Mouse (Mus musculus): ENCODE results near the gene Methig1.
"Not testable (repeated sequence)": the region's sequence is repeated elsewhere in the genome, so short reads cannot be mapped to it uniquely, and the experiment has no call there.

Gene Methig1

GRCm38 (mm10) chr15:100337847-100338246 lies 15.1 kb upstream of the Methig1 start:
- DNase-seq (ENCODE audit: low spot score in 2 of 2) = peak in 1 of 2 experiments; percentile 21

GRCm38 (mm10) chr15:100341314-100341980 lies 11.5 kb upstream of the Methig1 start:
- DNase-seq (ENCODE audit: low spot score in 2 of 2) = not testable (repeated sequence)

- no peak for DNase-seq (ENCODE audit: low spot score in 2 of 2)
Observed at GRCm38 (mm10) chr15:100345484-100345883, 7.5 kb upstream of the Methig1 start.

DNA sequence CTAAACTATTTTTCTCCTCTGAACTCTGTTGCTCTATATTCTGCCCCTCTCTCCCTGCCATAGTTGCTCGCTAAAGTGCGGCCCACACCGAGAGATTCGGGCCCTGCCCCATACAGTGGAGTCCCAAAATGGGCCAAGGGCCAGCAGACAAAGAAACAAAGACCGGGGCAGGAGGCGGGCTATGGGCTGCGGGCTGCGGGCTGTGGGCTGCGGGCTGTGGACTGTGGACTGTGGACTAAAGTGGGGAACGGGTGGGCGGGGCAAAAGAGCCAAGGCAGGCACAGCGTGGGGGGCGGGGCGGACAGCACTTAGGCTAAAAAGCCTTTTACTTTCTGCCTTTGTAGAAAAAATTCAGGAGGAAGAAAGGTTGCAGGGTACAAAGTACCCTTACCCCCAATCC lies 6.2 kb upstream of the Methig1 start:
- DNase-seq (ENCODE audit: low spot score in 2 of 2) = no peak

DNA sequence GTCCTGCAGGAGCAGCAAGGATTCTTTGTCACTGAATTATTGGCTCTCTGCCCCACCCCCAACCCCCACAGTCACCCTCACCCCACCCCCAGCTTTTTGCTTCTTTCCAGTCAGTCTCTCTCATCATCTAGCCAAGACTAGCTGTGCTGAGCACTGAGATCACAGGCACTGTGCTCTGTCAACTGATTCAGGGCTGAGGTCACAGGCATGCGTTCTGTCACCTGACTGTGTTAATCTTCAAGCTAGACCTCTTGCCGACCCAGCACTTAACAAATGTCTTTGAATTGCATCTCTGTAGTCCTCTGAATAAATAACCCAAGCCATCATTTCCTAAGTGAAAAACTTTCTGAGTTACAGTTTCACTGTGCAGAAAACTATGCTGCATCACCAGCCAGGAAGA lies 3.5 kb upstream of the Methig1 start:
- DNase-seq (ENCODE audit: low spot score in 2 of 2) = no peak

- no peak for DNase-seq (ENCODE audit: low spot score in 2 of 2)
Observed at GRCm38 (mm10) chr15:100351501-100352060, 1.4 kb upstream of the Methig1 start.

DNA sequence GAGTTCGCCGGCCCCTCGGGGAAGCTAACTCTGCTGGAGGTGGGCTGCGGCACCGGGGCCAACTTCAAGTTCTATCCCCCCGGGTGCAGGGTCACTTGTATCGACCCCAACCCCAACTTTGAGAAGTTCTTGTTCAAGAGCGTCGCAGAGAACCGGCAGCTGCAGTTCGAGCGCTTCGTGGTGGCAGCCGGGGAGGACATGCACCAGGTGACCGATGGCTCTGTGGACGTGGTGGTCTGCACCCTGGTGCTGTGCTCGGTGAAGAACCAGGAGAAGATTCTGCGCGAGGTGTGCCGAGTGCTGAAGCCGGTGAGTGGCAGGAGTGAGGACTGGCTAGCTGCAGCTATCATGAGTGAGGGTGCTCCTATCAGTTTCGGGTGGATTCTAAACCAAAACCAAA lies 450 bp downstream of the Methig1 start:
- not testable (repeated sequence) for DNase-seq (ENCODE audit: low spot score in 2 of 2)

DNA sequence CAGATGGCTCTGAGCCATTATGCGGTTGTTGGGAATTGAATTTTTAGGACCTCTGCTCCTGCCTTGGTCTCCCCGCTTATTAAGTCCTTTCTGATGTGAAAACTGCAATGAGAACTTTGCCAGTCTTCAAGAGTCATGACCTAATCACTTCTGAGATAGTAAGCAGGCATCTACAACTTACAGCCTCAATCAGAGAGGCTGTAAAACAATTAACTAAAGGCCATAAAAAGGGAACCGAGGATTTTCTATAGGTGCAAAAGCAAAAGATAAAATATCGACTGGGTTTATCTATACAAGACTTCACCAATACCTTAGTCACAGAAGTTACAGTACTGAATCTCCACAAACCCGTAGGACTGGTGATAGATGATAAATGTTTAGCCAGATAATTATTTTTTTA lies 2.9 kb downstream of the Methig1 start:
- DNase-seq (ENCODE audit: low spot score in 2 of 2) = no peak

DNA sequence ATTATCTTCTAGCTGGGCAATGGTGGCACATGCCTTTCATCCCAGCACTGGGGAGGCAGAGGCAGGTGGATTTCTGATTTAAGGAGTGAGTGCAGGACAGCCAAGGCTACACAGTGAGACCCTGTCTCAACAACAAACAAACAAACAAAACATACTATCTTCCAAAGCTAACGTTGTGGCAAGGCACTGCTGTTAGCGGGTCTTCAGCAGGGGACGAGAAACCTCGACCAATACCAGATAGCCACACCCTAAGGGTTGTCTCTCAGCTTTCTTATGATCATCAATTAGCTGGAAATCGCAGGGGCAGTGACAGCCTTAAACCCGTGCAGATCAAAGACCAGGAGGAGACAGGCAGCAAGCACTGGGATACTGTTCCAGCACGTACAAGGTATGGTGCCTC lies 11.3 kb downstream of the Methig1 start, which contains the start of gene Higd1c:
Higd1c (plus strand) TSS at position 301 of the 400 bp plus-strand sequence.
- DNase-seq (ENCODE audit: low spot score in 2 of 2) = no peak

DNA sequence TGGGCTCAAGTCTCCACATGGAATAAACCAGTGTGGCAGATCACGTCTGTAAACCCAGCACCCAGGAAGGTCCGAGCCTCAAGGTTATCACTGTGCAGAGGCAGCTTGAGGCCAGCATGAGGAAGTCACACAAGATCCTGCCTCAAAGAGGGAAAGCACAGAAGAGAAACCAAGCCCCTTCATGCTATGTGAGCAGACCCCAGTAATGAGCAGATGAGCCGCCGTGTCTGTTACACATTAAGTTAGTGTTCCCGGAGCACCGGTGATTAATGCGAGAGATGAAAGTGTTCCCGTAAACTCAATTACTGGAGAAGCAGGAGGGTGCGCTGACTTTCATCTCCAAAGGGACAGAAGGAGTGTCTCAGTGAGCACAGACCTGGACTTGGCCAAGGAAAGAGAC lies 13.0 kb downstream of the Methig1 start:
- DNase-seq (ENCODE audit: low spot score in 2 of 2) = not testable (repeated sequence)

GRCm38 (mm10) chr15:100367119-100367518 lies 14.2 kb downstream of the Methig1 start:
- no peak for DNase-seq (ENCODE audit: low spot score in 2 of 2)

GRCm38 (mm10) chr15:100375066-100375465 lies 22.1 kb downstream of the Methig1 start:
- DNase-seq (ENCODE audit: low spot score in 2 of 2) = peak; percentile 27 to 54

GRCm38 (mm10) chr15:100377847-100378505 lies 25.0 kb downstream of the Methig1 start:
- DNase-seq (ENCODE audit: low spot score in 2 of 2) = not testable (repeated sequence)

- no peak for DNase-seq (ENCODE audit: low spot score in 2 of 2)
Observed at GRCm38 (mm10) chr15:100379658-100380057, 26.7 kb downstream of the Methig1 start.

GRCm38 (mm10) chr15:100380104-100380503 lies 27.2 kb downstream of the Methig1 start:
- DNase-seq (ENCODE audit: low spot score in 2 of 2) = no peak

- DNase-seq (ENCODE audit: low spot score in 2 of 2) = no peak
Observed at GRCm38 (mm10) chr15:100385705-100386104, 32.8 kb downstream of the Methig1 start.

- no peak for DNase-seq (ENCODE audit: low spot score in 2 of 2)
Observed at GRCm38 (mm10) chr15:100387544-100388223, 34.7 kb downstream of the Methig1 start.

GRCm38 (mm10) chr15:100388224-100388835 lies 35.4 kb downstream of the Methig1 start:
- no peak for DNase-seq (ENCODE audit: low spot score in 2 of 2)

- no peak for DNase-seq (ENCODE audit: low spot score in 2 of 2)
Observed at GRCm38 (mm10) chr15:100388886-100389285, 35.9 kb downstream of the Methig1 start.

DNA sequence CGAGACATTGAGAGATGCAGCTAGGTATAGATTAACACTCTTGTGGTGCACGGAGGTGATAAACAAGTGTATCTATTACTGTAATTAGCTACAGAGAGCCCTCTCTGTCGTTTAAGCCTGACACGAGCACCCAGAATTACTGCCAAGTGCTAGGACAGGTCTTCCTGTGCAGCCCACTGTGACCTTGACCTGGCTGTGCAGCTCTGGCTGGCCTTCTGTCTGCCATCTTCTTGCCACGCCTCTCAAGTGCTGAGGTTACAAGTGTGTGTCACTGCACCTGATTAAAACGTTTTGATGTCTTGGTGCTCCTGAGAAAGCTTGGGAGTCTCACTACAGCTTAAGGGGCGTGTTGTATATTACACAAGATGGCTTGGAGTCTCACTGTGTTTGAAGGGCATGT lies 38.1 kb downstream of the Methig1 start:
- no peak for DNase-seq (ENCODE audit: low spot score in 2 of 2)

DNA sequence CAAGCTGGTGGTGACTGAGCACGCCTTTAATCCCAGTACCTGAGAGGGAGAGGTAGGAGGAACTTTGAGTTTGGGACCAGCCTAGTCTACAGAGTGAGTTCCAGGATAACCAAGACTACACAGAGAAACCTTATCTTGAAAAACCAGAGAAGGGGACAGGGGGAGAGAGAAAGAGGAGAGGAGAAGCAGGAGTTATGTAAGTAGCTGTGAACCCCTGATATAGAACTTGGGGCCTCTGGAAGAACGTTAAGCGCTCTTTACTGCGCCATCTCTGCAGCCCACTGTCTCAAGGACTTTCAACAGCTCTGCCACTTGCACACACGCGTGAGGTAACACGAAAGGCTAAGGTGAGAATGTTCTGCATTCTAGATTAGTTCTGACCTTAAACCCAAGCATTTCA lies 38.6 kb downstream of the Methig1 start:
- DNase-seq (ENCODE audit: low spot score in 2 of 2) = no peak

DNA sequence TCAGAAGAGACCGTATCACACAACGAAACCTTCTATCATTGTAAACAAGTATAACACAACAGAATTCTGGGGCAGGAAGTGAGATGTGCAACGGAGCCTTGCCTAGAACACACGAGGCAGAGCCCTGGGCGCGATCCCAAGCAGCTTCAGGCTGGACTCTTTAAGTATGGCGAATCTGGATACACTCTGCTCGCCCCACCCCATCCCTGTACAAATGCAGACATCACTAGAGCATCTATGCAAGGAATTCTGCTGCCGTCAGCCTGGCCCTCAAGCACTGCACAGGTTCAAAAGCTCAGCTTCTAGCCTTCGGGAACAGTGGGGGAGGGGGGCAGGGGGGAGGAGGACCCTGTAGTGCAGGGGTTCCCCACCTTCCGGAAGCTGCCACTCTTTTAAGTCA lies 40.1 kb downstream of the Methig1 start:
- no peak for DNase-seq (ENCODE audit: low spot score in 2 of 2)
